Mouse (Mus musculus) gastrocnemius, adult 2 months (tissue): ENCODE results near the gene Grb7. TPM values are rescaled to one million over a fixed set of nuclear protein-coding genes. Genes with fewer than 3 reads are reported as not detected.

ENCODE experiments used
- DNase-seq: peaks from one replicate; pipeline ENCODE4 v3.0.0; 2022
- H3K27ac ChIP-seq: fragments of 200-600 bp; 2 replicates; pipeline ENCODE4 v1.8.1; 2022; ENCODE audit warnings: mild to moderate bottlenecking
- H3K4me3 ChIP-seq: fragments of 200-600 bp; 2 replicates; pipeline ENCODE4 v1.8.1; 2022; ENCODE audit warnings: mild to moderate bottlenecking, moderate library complexity
- CTCF ChIP-seq: fragments of 200-600 bp; IDR thresholded peaks from 2 replicates; pipeline ENCODE4 v1.8.1; 2022; ENCODE audit warnings: antibody characterized with exemption, mild to moderate bottlenecking, moderate library complexity
- intact Hi-C: fragments of 180-260 bp; cut with DNase I; formaldehyde crosslinking; loops from one replicate; pipeline ENCODE4 v1.15.1; 2025
- long read RNA-seq, 2 experiments: library from polyadenylated mRNA; stranded (forward); transcript quantifications; one replicate each; pipeline ENCODE4 v2.0.0; 2021
- total RNA-seq, 2 experiments: library from RNA; stranded (reverse); gene quantifications; 2 replicates each; pipeline ENCODE4 v1.2.3; 2021

The Grb7 gene
- total RNA-seq: not detected
- long read RNA-seq, experiment 1: 0 reads
- long read RNA-seq, experiment 2: 0 reads

DNA sequence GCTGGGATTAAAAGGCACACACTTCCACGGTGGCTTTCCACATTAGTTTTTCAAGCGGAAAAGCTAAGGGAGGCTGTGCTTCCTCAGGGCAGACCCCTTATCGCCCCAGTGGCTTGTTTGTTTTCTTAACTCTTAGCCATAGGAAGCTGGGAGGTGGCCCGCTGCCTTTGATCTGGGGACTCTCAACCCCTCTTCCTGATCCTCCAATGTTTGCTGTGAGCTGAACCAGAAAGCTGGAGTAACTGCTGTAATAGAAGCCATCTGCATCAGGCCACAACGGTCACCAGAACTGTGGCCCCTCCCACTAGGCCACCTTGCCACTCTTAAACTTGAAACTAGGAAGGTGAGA, at the start of gene Grb7:
Grb7 (plus strand) TSS at position 182 of the 349 bp plus-strand sequence.
- peak within 1 kb of the TSS; percentile 9 for H3K4me3 ChIP-seq
- no peak within 1 kb of the TSS for H3K27ac ChIP-seq
- no peak for TF ChIP-seq CTCF
- intact Hi-C loops: no loop called here
- no peak for DNase-seq

DNA sequence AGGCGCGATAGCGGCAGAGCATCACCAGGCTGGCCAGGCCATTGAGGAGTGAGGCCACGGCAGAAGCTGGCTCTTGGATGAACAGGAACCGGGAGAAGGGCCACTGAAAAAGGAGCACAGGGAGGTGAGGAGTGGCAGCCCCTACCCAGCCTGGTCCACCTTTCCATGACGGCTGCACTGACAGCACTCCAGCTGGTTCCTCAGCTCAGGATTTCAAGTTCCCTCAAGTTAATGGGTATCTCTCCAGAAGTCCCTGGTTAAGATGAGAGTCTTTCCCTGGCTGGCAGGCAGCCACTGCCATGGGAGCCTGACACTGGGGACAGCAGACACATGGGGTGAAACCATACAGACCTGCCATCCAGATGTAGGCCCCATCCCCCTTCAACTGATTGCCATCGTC, 48.2 kb upstream of the Grb7 start:
- intact Hi-C loops: loop anchor here (2.0 kb wide), 1 partner anchor 39 kb away; the partner anchor contains the start of gene Stard3
- no peak for DNase-seq
- TF ChIP-seq CTCF: no peak
- H3K4me3 ChIP-seq: no peak overlapping the region
- H3K27ac ChIP-seq: no peak overlapping the region

DNA sequence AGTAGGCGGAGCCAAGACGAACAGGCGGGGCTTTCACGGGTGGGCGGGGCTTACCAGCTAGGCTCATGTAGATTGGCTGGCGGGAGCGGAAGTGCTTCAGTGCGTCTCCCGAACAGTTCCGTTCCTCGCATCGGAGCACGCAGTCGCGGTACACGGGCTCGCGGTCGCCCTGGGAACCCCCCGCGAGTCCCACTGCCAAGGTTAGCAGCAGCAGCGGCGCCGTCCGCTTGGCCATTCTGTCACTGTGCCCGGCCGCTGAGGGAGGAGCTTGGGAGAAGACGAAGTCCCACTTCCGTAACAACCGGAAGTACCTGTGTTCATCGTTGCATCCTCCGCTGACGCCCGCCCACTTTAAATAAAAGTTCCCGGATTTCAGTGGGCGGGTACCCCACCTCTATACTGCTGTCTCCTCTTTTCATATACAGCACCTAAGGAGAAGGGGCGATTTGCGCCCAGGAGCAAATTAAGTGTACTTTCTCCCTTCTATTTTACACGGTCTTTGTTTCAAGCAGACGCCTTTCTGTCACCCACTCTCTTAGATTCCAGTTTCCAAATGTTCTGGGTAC, 46.0 kb upstream of the Grb7 start, which contains the start of gene Pgap3:
Pgap3 (minus strand) TSS at position 330 of the 566 bp plus-strand sequence.
- intact Hi-C loops: loop anchor here (2.0 kb wide), 1 partner anchor 39 kb away; the partner anchor contains the start of gene Mien1
- no peak for TF ChIP-seq CTCF
- H3K27ac ChIP-seq: peak within 1 kb of the TSS; percentile 99
- peak; percentile 91 for DNase-seq
- H3K4me3 ChIP-seq: peak within 1 kb of the TSS; percentile 89

DNA sequence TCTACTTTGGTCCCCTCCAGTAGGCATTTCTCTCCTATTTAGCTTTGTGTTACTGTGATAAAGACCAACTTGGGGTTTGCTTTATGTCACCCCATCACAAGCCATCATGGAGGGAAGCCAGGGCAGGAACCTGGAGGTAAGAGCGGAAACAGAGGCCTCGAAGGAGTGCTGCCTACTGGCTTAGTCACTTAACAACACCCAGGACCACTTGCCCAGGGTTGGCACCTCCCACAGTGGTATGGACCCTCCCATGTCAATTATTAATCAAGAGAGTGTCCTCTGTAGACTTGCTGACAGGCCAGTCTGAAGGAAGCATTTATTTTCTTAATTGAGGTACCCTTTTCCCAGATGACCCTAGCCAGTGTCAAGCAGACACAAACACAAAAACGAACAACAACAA, 45.4 kb upstream of the Grb7 start:
- intact Hi-C loops: loop anchor here (2.0 kb wide), 1 partner anchor 38 kb away; the partner anchor contains the start of gene Mien1
- H3K27ac ChIP-seq: peak overlapping the region; percentile 99
- peak overlapping the region; percentile 89 for H3K4me3 ChIP-seq
- TF ChIP-seq CTCF: no peak
- no peak for DNase-seq

DNA sequence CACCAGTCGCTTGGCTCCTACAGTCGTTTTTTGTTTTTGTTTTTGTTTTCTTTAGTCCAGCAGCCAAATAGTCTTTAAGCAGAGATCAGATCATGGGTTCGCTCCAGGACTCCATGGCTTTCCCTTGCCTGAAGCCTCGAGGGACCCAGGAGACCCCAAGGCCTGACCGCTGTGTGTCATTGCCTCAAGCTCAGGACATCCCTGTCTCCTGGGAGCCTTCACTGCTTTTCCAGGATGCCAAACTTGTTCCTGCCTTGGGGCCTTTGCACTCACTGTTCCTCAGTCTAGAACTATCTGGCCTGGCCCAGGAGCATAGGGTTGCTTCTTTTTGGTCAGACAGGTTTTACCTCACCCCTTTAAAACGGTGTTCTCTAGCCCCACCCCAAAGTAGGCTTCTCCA, 39.6 kb upstream of the Grb7 start:
- Histone ChIP-seq H3K27ac (no peak overlapping the region), H3K4me3 (no peak overlapping the region)
- intact Hi-C loops: no loop called here
- DNase-seq: no peak
- TF ChIP-seq CTCF: no peak

DNA sequence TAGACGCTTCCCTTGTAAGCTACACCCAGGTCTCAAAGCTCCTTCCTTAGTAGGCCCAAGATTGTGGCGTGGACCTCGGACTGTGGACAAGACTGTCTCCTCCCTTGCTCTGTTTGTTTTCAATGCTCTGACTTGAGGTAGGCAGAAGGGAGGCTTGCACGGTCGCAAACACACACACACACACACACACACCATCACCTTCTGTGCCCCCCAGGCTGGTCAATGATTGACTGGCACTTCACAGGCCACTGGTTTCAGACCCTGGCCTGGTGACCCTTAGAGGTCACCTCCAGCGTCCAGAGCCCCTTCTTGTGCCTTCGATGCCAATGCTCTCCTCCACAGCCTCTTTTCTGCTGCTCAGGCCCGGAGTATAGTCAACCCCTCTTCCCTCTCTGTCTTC, 37.3 kb upstream of the Grb7 start:
- H3K4me3 ChIP-seq: no peak overlapping the region
- H3K27ac ChIP-seq: no peak overlapping the region
- intact Hi-C loops: no loop called here
- no peak for DNase-seq
- TF ChIP-seq CTCF: no peak

DNA sequence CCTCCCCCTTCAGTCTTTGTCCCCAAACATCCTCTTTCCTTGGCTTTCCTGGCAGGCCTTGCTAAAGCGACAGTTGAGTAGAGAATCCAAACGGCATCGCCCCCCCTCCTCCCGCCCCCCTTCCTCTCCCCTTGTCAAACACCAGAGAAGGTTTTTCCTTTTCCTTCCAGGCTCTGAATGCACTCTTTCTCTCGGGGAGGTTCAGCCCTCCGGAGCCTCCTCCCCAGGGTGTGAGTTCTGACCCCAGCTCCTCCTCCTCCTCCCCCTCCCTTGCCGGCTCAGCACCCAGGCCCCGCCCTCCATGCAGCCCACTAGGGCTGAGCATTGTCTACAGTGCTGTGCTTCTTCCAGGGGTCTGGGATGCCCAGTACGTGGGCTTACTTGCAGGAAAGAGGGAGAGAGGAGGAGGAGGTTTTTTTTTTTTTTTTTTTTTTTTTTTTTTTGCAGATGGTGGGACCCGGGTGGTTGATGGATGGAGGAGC, 36.8 kb upstream of the Grb7 start:
- no peak overlapping the region for H3K4me3 ChIP-seq
- intact Hi-C loops: no loop called here
- no peak for DNase-seq
- no peak for TF ChIP-seq CTCF
- H3K27ac ChIP-seq: no peak overlapping the region

DNA sequence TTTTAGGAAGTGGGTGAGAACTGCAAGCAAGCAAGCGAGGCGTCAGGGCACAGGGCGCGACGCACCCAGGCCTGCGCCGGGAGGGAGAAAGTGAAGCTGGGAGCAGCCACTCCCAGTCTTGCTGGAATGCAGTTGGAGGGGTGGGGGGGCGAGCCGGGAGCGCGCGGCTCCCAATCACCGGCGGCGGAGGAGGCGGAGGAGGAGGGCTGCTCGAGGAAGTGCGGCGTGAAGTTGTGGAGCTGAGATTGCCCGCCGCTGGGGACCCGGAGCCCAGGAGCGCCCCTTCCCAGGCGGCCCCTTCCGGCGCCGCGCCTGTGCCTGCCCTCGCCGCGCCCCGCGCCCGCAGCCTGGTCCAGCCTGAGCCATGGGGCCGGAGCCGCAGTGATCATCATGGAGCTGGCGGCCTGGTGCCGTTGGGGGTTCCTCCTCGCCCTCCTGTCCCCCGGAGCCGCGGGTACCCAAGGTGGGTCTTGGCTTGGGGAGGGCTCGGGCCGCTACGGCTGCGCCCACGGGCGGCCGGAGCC, 33.9 kb upstream of the Grb7 start, which contains the start of gene Erbb2:
Erbb2 (plus strand) TSS at position 198 of the 524 bp plus-strand sequence.
- no peak for TF ChIP-seq CTCF
- intact Hi-C loops: loop anchor here (5.0 kb wide), 1 partner anchor 45 kb away; no protein-coding TSS in a partner anchor

DNA sequence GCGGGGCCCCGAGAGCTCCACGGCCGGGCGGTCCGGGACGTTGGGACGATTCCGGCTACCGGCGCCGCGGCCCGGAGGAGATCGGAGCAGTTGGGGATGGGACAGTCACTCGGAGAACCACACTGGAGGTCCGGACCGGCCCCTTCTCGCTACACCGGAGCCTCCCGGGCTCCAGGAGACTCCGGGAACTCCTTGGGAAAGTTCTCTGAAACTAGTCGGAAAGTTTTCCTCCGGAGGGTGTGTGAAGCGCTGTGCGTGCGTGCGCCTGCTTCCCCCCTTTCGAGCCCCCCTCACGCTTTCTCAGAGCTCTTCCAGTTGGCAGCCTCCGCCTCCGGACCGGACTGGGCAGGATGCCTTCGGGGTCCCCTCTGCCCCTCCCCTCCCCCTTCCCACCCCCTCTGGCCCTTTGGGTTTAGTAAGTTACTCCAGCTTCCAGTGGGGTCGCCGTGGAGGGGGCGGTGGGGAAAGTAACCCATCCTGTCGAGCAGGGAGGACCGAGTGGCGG, 33.3 kb upstream of the Grb7 start:
- no peak for TF ChIP-seq CTCF
- DNase-seq: no peak
- intact Hi-C loops: loop anchor here (5.0 kb wide), 1 partner anchor 44 kb away; no protein-coding TSS in a partner anchor
- Histone ChIP-seq H3K4me3 (peak overlapping the region; percentile 90), H3K27ac (peak overlapping the region; percentile 90)

More for the DNA sequence above, 33.9 kb upstream of the Grb7 start, which contains the start of gene Erbb2:
- DNase-seq: peak; percentile 83
- Histone ChIP-seq H3K4me3 (peak within 1 kb of the TSS; percentile 90), H3K27ac (peak within 1 kb of the TSS; percentile 90)

DNA sequence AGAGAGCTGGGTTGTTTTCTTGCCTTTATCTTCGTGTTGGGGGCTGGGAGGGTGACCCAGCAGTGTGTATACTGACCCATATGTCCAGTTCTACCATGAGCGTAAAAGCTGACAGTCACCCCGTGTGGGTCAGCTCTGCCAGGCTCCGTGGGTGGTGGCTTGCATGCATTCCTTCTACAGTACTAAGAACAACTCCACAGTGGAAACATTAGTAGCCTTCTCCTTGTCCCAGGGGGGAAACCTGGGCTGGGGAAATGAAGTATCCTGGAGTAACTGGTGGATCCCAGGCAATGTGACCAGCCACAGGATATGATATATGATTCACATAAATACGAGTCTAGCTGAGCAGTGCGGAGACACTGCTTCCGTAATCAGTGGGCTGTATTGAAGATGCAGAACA, 32.5 kb upstream of the Grb7 start:
- TF ChIP-seq CTCF: no peak
- intact Hi-C loops: loop anchor here (5.0 kb wide), 1 partner anchor 44 kb away; no protein-coding TSS in a partner anchor
- Histone ChIP-seq H3K4me3 (peak overlapping the region; percentile 90), H3K27ac (no peak overlapping the region)
- no peak for DNase-seq

DNA sequence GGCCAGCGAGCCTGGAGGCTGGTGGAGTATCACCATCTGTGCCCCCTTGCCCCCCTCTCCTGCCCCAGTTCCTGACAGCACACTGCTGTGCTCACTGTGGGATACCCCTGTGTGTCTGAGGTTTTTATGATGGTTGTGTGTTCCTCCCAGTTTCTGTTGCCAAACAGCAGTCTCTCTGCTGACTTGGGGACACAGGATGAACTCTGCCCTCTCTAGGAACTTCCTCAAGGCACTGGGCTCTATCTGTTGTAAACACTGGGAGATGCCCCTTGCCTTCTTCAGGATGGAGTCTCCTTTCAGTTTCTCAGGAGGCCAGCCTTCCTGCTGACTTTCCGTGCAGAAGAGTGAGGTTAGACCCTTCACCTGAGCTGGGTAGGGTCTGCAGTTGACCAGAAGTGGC, 32.0 kb upstream of the Grb7 start:
- intact Hi-C loops: loop anchor here (5.0 kb wide), 1 partner anchor 43 kb away; no protein-coding TSS in a partner anchor
- no peak for TF ChIP-seq CTCF
- H3K4me3 ChIP-seq: peak overlapping the region; percentile 90
- no peak for DNase-seq
- H3K27ac ChIP-seq: no peak overlapping the region

DNA sequence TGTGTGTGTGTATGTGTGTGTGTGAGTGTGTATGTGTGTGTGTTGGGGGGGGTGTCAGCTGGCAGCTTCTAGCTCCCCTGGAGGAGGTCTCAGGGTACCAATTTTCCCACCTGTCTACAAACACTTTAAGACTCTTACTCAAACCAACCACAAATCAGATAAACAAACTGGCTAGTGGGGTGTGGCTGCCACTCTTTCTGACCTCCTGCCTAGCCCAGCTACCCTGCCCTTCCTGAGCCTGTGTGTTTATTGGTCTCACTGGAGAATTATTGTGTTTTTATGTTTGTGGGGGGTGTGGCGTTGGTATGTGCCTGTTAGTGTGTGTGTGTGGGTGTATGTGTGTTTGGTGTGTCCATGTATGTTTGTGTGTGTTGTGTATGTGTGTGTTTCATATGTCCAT, 29.1 kb upstream of the Grb7 start:
- no peak overlapping the region for H3K4me3 ChIP-seq
- H3K27ac ChIP-seq: no peak overlapping the region
- DNase-seq: no peak
- intact Hi-C loops: no loop called here
- no peak for TF ChIP-seq CTCF

DNA sequence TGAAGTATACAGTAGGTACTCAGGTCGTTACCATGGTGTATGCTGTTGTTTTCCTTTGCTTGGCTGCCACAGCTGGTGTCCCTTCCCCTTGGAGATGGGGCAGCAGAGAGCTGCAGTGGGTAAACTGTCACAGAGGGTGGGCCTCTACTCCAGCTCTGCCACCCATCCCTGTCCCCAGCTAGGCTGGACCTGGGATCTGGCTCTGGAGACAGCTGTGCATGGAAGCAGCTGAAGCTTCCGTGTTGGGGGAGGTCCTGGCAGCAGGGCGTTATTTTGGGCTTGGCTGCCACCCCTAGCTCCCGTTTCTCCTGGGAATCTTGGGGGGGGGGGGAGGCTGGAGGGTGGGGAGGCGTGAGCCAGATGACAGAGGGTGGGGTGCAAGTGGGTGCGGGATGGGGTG, 27.9 kb upstream of the Grb7 start:
- Histone ChIP-seq H3K27ac (no peak overlapping the region), H3K4me3 (no peak overlapping the region)
- TF ChIP-seq CTCF: no peak
- intact Hi-C loops: no loop called here
- no peak for DNase-seq
